Mouse (Mus musculus) urinary bladder, postnatal 0 days (tissue): ENCODE results near the gene Kbtbd2. TPM values are rescaled to one million over a fixed set of nuclear protein-coding genes. Genes with fewer than 3 reads are reported as not detected.

ENCODE experiments used
- polyA plus RNA-seq: library from polyadenylated mRNA; unstranded; fragments of >200 nt; fragmentation: Nextera tagmentation; extraction: Ambion mirVana; gene quantifications from 2 replicates; pipeline ENCODE4 v1.2.1, GENCODE M21; 2015

Gene Kbtbd2
- 12.1 and 13.6 TPM in 2 replicates for polyA plus RNA-seq

GRCm38 (mm10) chr6:56797311-56798151 is at the start of gene Kbtbd2:
Gene Kbtbd2, minus strand, starts transcription at chr6:56797813.

GRCm38 (mm10) chr6:56831697-56832406 is 34.2 kb upstream of the Kbtbd2 start, which contains the start of gene Fkbp9:
Gene Fkbp9, plus strand, starts transcription at chr6:56832059.

Other genes with a start within 250 kb of the Kbtbd2 start
- 0.16 and 0.28 TPM in 2 replicates for gene Pde1c, start 228.7 kb downstream of the Kbtbd2 start, polyA plus RNA-seq
- gene Lsm5, start 93.1 kb downstream of the Kbtbd2 start, polyA plus RNA-seq: 70.5 and 87.8 TPM in 2 replicates
- 4.8 and 6.1 TPM in 2 replicates for gene Avl9, start 82.9 kb downstream of the Kbtbd2 start, polyA plus RNA-seq
- gene Fkbp9, start 34.2 kb upstream of the Kbtbd2 start, polyA plus RNA-seq: 120 and 136 TPM in 2 replicates
- gene Nt5c3, start 126.1 kb upstream of the Kbtbd2 start, polyA plus RNA-seq: 39.8 and 41.6 TPM in 2 replicates
- 0.13 and 0.22 TPM in 2 replicates for gene Vmn1r4, start 126.2 kb upstream of the Kbtbd2 start, polyA plus RNA-seq
- not detected in 2 replicates for gene Vmn1r5, start 172.5 kb upstream of the Kbtbd2 start, polyA plus RNA-seq
- not detected in 2 replicates for gene Vmn1r6, start 199.4 kb upstream of the Kbtbd2 start, polyA plus RNA-seq
- not detected in 2 replicates for gene Vmn1r7, start 227.5 kb upstream of the Kbtbd2 start, polyA plus RNA-seq
- not detected in 2 replicates for gene Vmn1r8, start 234.5 kb upstream of the Kbtbd2 start, polyA plus RNA-seq